Mouse (Mus musculus): ENCODE results near the gene Hfe2.

Hfe2 gene

GRCm38 (mm10) chr3:96532050-96532449, 7.1 kb downstream of the Hfe2 start:
- DNase-seq, result no peak

- no peak for DNase-seq
Observed at GRCm38 (mm10) chr3:96534300-96534699, 9.3 kb downstream of the Hfe2 start.

GRCm38 (mm10) chr3:96539316-96539715, 14.3 kb downstream of the Hfe2 start:
- DNase-seq, result no peak

GRCm38 (mm10) chr3:96540740-96541139, 15.8 kb downstream of the Hfe2 start:
- no peak for DNase-seq

- peak; percentile 45 for DNase-seq
Observed at GRCm38 (mm10) chr3:96541328-96542078, 16.5 kb downstream of the Hfe2 start.

- DNase-seq, result no peak
Observed at GRCm38 (mm10) chr3:96542554-96542953, 17.6 kb downstream of the Hfe2 start.

GRCm38 (mm10) chr3:96543345-96543744, 18.4 kb downstream of the Hfe2 start:
- no peak for DNase-seq

GRCm38 (mm10) chr3:96545565-96545964, 20.6 kb downstream of the Hfe2 start:
- DNase-seq, result no peak

- no peak for DNase-seq
Observed at GRCm38 (mm10) chr3:96546880-96547279, 21.9 kb downstream of the Hfe2 start.

- DNase-seq, result peak; percentile 75
Observed at GRCm38 (mm10) chr3:96547389-96547960, 22.5 kb downstream of the Hfe2 start.

GRCm38 (mm10) chr3:96548824-96549223, 23.9 kb downstream of the Hfe2 start:
- DNase-seq, result no peak

- DNase-seq, result no peak
Observed at GRCm38 (mm10) chr3:96549346-96549745, 24.4 kb downstream of the Hfe2 start.

GRCm38 (mm10) chr3:96551203-96551602, 26.2 kb downstream of the Hfe2 start:
- DNase-seq, result peak; percentile 78

- no peak for DNase-seq
Observed at GRCm38 (mm10) chr3:96551890-96552289, 26.9 kb downstream of the Hfe2 start.

- DNase-seq, result no peak
Observed at GRCm38 (mm10) chr3:96553601-96554000, 28.6 kb downstream of the Hfe2 start.

- DNase-seq, result no peak
Observed at GRCm38 (mm10) chr3:96554251-96554650, 29.3 kb downstream of the Hfe2 start.

- DNase-seq, result no peak
Observed at GRCm38 (mm10) chr3:96555041-96555596, 30.1 kb downstream of the Hfe2 start.

- DNase-seq, result no peak
Observed at GRCm38 (mm10) chr3:96555999-96556614, 31.1 kb downstream of the Hfe2 start.

- peak; percentile 37 for DNase-seq
Observed at GRCm38 (mm10) chr3:96556651-96557635, 32.0 kb downstream of the Hfe2 start.

GRCm38 (mm10) chr3:96557694-96558093, 32.7 kb downstream of the Hfe2 start, which contains the start of gene Txnip:
Txnip (plus strand) TSS chr3:96557957.
- peak; percentile 100 for DNase-seq

GRCm38 (mm10) chr3:96558159-96558558, 33.2 kb downstream of the Hfe2 start:
- peak; percentile 39 for DNase-seq

GRCm38 (mm10) chr3:96558668-96559196, 33.8 kb downstream of the Hfe2 start:
- no peak for DNase-seq

All from embryo, embryonic 11 days (tissue).